Mouse (Mus musculus) cerebellum, adult 9-10 months (tissue): ENCODE data around the gene Nubpl.

Source experiments
- DNase-seq: peaks from one replicate; pipeline ENCODE4 v3.0.0; 2022

Gene Nubpl

DNA sequence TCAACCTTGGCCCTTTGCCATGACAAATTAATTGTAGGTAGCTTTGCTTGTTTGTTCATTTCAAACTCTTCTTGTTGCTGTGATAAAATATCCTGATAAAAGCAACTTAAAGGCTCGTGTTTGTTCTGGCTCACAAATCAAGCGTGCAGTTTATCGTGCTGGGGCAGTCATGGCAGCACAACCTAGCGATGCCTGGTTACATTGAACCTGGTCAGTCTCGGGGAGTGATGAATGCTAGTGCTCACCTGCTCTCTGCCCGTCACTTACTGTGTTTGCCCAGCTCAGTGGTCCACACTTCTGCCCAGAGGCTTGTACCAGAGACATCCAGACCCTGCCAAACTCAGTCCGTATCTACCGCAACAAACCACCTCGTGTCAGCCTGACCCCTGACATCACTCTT, 149.9 kb downstream of the Nubpl start:
- no peak for DNase-seq

- no peak for DNase-seq
These were observed 151.0 kb downstream of the Nubpl start for GRCm38 (mm10) chr12:52248531-52248930.

GRCm38 (mm10) chr12:52254089-52254488, 156.6 kb downstream of the Nubpl start:
- DNase-seq, result no peak

DNA sequence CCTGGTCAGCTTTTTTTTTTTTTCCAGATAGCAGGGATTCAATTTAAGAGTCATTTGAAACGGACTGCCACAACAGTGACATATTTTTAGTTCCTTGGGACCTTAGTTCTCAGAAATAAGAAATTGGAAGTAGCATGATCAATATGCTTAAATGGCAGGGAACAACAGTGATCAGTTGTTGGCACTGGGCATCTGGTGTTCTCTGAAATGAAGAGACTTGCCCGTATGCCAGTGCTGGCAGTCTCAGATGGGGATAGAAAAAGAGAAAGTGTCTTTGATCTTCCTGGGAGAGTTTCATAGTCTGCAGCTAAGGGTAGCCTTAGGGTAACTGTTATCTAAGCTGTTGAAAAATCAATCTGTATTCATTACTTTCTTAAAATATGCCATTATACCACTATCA, 170.6 kb downstream of the Nubpl start:
- DNase-seq, result no peak

- no peak for DNase-seq
These were observed 175.3 kb downstream of the Nubpl start for GRCm38 (mm10) chr12:52272828-52273227.

DNA sequence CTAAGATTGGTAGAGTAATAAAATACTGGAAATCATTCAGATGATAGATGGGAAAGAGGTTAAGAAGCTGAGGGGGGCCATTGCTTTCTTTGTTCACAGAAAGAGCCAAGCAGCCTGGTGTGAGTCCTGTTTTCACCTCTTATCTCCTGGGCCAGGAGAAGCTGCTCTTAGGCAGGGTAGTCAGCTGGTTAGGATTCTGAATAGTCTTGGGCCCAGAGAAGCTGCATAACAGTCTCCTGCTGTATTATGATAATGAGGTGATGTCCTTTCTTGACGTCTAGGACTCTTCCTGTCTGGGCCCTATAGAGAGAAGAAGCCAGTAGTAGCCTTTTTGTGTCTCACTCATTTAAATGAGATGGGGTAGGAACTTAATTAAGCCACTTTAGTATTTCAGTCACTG, 178.8 kb downstream of the Nubpl start:
- DNase-seq, result no peak

DNA sequence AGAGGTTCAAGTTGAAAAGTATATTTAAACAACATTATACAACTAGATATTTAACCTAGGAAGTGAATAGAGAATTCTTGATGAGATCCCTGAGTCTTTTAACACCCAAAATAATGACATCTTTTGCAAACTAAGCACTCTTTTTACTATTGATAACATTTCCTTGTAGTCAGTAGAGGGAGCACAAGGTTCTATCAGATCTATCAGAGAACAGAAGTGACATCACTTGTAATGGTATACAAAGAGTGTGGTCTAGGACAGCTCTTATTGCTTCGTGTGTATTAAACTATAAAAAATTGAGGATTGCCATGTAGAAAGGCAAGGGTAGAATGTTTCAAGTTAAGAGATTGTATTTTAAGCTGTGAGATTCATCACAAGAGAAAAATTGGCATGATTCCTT, 183.7 kb downstream of the Nubpl start:
- DNase-seq, result peak; percentile 1

DNA sequence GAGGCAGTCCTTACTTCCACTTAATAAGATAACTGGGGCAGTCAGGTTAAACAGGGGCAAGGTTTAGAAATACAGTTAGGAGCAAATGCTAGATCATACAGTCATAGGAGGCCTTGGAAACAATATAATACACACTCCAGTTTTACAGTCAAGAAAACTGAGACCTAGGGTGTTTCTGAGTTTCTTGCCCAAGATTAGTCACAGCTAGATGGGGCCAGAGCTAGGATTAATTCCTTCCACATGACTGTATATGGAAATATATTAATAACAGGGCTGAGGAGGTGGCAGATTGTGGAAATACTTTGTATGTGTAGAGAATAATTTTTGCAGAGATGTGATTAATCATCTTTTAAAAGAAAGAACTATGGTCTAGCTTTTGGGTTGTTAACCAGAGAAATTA, 186.9 kb downstream of the Nubpl start:
- DNase-seq, result no peak

DNA sequence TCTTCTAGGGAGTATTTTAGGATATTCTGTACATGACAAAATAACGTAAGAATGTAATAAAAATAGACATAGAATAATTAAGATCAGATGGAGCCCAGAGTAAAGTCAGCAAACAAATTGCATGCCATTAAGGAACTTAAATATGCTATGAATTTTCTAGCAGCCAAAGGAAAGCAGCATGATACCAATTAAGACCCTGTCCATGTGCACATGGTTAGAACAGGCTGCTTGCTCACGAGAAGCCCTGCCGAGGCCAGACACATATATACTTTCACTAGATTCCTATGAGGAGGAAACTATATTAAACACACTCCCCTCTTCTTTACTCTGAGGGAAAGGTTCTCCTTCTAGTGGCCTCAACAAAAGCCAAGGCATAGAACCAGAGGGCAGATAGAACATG, 189.3 kb downstream of the Nubpl start:
- no peak for DNase-seq

DNA sequence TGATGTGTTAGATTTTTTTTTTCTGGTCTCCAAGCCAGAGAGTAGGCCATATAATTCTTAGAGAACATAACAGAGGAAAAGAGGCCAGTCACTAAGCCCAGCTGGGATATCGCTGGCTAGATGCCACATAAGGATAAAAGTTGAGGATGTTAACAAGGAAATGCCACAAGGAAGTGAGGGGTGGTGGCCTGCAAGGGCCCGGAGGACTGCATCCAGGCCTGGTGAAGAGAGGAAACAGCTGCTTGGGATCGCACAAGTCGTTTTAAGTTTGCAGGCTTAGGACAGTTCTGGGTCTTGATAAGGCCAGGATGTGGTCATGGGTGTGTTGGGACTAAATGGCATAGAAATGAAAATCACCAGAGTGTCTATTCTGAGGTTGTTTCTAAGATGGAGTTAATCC, 191.0 kb downstream of the Nubpl start:
- DNase-seq, result no peak

GRCm38 (mm10) chr12:52288941-52289567, 191.5 kb downstream of the Nubpl start:
- no peak for DNase-seq

DNA sequence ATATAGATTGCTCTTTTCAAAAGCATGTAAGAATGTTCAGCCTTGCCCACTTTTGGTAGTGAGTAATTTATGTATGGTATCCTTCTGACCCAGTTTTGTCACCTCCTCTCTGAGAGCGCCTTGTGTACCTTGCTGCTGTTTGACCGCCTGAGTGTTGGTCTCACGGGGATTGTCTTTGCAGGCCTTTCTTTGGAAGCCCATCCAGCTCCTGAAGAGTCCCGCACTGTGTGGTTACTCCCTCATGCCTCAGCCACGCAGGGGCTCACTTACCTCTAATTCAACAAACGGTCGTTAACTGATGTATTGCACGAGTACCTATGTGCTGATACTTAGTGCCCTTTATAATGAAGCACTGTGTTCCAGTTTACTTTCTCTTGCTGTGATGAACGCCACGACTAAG, 192.1 kb downstream of the Nubpl start:
- DNase-seq, result no peak

DNA sequence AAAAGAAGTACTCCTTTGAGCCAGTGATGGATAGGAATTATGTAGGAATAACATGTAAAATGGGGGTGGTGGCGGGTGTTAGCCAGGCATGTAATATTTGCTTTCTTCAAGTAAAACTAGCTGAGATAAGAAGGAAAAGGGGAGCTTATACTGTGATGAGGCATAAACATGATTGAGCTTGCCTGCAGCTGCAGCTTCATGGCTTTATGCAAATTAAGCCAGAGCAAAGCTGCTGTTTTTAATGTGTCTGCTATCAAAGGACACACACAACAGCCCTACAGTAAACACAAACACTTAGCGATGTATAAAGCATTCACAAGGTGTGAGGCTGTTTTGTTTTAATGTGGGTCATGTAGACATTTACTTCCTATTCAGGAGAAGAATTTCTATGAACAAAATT, 196.4 kb downstream of the Nubpl start:
- DNase-seq, result no peak

- no peak for DNase-seq
These were observed 200.5 kb downstream of the Nubpl start for GRCm38 (mm10) chr12:52297988-52298387.

GRCm38 (mm10) chr12:52298683-52299082, 201.1 kb downstream of the Nubpl start:
- no peak for DNase-seq

- DNase-seq, result no peak
These were observed 205.4 kb downstream of the Nubpl start for GRCm38 (mm10) chr12:52302961-52303360.

- DNase-seq, result no peak
These were observed 208.8 kb downstream of the Nubpl start for GRCm38 (mm10) chr12:52306348-52306747.

DNA sequence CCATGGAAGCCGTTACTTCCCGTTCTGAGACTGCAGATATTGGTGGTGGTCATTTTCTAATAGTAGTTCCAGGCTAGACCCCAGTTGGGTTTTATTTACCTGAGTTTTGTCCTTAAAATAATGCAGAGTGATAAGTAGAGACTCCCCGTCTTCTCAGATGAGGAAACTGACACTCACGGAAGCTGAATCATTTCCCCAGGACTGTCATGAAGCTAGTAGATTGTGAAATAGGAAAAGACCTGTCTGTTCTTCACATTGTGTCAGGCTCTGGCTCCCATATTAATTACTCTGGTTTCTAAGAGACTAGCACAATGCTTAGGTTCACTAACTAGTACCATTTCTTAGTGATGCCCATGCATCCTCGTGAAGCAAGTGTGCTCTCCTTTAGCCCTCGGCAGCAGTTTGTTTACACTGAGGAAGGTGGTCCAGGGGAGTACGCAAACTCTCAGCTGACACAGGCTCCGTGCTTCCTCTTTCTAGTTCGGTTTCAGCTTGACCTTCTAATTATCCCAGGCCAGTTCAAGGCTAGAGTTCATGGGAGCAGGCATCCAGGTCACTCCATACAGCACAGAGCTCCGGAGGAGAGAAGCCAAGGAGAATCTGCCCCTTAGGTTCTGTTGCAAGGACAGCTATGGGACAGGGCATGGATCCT, 209.9 kb downstream of the Nubpl start:
- no peak for DNase-seq

DNA sequence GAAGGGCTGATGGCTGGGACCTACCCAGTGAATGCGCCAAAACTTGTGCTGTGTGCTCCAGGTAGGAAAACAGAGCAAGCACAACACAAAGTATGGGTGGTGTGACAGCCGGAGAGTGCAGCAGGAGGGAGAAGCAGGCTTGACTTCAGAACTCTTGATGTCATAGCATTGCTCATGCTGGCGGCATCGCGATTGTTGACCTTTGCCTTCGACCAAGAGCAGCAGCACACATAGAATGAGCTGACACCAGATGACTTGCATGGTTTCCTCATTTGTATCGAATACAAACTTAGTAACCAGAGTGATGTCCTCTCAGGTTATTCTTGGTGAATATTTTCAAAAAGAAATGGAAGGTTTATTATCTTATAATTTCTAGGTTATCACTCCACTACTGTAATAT, 211.1 kb downstream of the Nubpl start:
- DNase-seq, result no peak

- DNase-seq, result no peak
These were observed 217.3 kb downstream of the Nubpl start for GRCm38 (mm10) chr12:52314818-52315217.

GRCm38 (mm10) chr12:52317635-52318034, 220.1 kb downstream of the Nubpl start:
- DNase-seq, result no peak

GRCm38 (mm10) chr12:52318426-52318825, 220.9 kb downstream of the Nubpl start:
- DNase-seq, result no peak

DNA sequence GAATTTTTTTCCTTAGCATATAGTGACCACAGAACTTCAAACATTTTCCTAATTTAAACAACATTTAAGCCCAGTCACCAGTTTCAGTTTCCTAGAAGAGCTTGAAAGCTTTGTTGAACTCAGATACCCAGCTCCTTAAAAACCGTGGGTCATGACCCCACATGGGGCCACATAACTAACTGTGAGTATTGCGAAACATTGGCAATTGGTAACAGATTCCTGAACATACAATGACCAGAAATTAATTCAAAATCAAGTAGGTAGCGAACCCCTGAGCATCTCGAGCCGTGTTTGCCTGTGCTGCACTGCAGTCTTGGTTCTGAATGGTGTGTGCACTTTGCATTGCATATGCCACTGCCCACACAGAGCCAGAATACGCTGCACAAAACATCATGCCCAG, 221.6 kb downstream of the Nubpl start:
- DNase-seq, result no peak

- no peak for DNase-seq
These were observed 231.0 kb downstream of the Nubpl start for GRCm38 (mm10) chr12:52328488-52328887.

DNA sequence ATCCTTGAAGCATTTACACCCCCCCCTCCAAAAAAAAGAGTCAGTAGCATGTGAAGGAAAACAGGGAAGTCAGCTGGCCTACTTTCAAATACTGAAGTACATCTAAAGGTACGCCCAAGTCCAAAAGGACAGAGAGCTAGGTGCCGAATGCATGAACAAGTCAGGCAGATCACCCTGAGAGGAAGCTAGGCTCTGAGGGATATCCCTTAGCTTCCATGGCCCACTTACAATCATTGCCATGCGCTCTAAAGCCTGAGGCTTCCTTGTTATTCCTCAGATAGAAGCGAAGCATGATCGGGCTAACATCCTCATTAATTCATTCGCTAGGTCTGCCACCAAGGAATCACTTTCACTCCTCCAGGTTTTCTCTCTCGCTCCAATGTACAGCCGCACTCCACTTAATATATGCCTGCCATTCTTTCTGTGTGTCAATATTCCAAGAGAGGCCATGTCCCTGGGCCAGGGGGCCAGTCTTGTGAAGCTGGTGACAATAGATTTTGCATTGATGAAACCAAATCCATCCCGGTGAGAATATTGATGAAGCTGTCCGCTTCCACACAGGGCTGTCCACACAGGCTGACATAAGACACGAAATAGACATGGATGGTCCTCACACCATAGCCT, 237.7 kb downstream of the Nubpl start:
- DNase-seq, result no peak
